Mouse (Mus musculus): ENCODE results near the gene Msn. TPM values are rescaled to one million over a fixed set of nuclear protein-coding genes. Genes with fewer than 3 reads are reported as not detected.

The Msn gene
- polyA plus RNA-seq, 1 experiment from 2014 or later: 39.5 TPM

DNA sequence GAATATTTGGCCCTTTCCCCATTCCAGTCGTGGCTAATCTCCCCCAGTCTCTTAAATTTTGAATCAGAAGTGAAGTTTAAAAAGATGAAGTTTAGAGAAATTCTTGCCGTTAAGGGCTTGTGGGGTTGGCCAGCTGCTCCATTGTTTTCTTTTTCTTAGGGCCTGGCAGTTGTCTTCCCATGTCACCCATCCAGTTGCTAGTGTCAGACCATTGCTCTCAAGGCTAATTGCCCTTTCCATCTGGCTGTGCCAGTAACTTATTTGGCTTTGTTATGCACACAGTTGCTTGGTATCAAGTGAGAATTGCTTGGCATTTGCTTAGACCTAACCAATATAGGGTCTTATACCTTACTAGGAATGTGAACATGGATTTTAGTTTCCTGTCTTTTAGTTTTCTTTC lies 24.2 kb downstream of the Msn start:
- no peaks in the 10 kb centered on the region for H3K9me3 ChIP-seq (replicated peaks)
- H3K27me3 ChIP-seq (replicated peaks): no peaks in the 10 kb centered on the region
- no peak overlapping the region for H3K27ac ChIP-seq (replicated peaks)
- no peaks in the 10 kb centered on the region for H3K4me1 ChIP-seq
- no peak for ATAC-seq (ENCODE audit: low FRiP score)
- no peak overlapping the region for H3K9ac ChIP-seq (replicated peaks)
- no peak overlapping the region for H3K4me3 ChIP-seq (replicated peaks)
- no peak overlapping the region for H3K4me2 ChIP-seq
- H3K36me3 ChIP-seq: no peaks in the 10 kb centered on the region
- WGBS: 79% methylated on average over 2 of the region's 2 CpGs

DNA sequence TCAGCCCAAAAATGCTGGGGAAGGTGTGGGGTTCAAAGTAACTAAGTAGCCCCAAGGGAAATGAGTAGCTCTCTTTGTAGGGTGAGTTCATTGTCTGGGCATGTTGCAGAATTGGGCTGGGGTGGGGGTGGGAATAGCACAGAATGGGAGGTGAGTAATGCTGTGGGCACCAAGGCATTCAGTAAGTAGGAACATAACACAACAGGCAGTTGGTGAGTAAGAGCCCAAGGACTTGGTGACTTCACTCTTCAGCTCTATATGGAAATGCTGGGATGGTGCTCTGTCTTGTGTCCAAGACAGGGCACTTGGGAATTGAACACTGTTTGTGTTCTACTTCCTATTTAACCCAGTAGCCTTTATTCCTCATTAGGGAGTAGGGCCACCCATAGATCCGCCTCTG lies 26.1 kb downstream of the Msn start:
- Histone ChIP-seq H3K36me3 (no peaks in the 10 kb centered on the region), H3K27me3 (replicated peaks) (no peaks in the 10 kb centered on the region), H3K4me3 (replicated peaks) (no peak overlapping the region), H3K4me1 (no peaks in the 10 kb centered on the region), H3K27ac (replicated peaks) (no peak overlapping the region), H3K9ac (replicated peaks) (no peak overlapping the region), H3K4me2 (no peak overlapping the region), H3K9me3 (replicated peaks) (no peaks in the 10 kb centered on the region)
- ATAC-seq (ENCODE audit: low FRiP score): no peak
- 92% methylated on average over 1 of the region's 1 CpGs for WGBS

GRCm38 (mm10) chrX:96126803-96127202 lies 31.0 kb downstream of the Msn start:
- no peak overlapping the region for H3K4me3 ChIP-seq (replicated peaks)
- H3K4me2 ChIP-seq: no peak overlapping the region
- no peaks in the 10 kb centered on the region for H3K4me1 ChIP-seq
- no peak overlapping the region for H3K9ac ChIP-seq (replicated peaks)
- WGBS: 82% methylated on average over 3 of the region's 3 CpGs
- no peak for ATAC-seq (ENCODE audit: low FRiP score)
- H3K27me3 ChIP-seq (replicated peaks): no peaks in the 10 kb centered on the region
- H3K27ac ChIP-seq (replicated peaks): no peak overlapping the region
- H3K36me3 ChIP-seq: no peaks in the 10 kb centered on the region
- no peaks in the 10 kb centered on the region for H3K9me3 ChIP-seq (replicated peaks)

DNA sequence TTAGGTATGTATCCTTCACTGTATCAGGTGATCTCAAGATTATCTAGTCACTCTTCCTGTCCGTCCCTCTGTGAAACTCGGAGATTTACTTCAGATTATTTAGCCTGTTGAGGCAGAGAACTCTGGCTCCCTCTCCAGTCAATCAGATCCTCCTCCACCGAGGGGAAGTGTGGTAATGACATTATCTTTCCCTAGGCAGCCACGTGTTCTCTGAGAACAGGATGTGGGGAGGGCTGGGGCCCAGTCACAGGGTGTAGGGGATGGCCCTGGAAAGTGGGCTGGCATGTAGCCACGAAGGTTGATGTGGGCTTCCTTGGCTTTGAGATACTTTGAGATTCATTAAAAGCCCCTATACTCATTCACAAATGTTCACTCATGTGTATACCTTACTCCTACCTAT lies 34.3 kb downstream of the Msn start:
- H3K4me2 ChIP-seq: no peak overlapping the region
- H3K4me3 ChIP-seq (replicated peaks): no peak overlapping the region
- H3K4me1 ChIP-seq: no peaks in the 10 kb centered on the region
- H3K36me3 ChIP-seq: no peaks in the 10 kb centered on the region
- no peaks in the 10 kb centered on the region for H3K27me3 ChIP-seq (replicated peaks)
- ATAC-seq (ENCODE audit: low FRiP score): no peak
- H3K9ac ChIP-seq (replicated peaks): no peak overlapping the region
- H3K9me3 ChIP-seq (replicated peaks): no peaks in the 10 kb centered on the region
- H3K27ac ChIP-seq (replicated peaks): no peak overlapping the region
- 57% methylated on average over 5 of the region's 5 CpGs for WGBS

DNA sequence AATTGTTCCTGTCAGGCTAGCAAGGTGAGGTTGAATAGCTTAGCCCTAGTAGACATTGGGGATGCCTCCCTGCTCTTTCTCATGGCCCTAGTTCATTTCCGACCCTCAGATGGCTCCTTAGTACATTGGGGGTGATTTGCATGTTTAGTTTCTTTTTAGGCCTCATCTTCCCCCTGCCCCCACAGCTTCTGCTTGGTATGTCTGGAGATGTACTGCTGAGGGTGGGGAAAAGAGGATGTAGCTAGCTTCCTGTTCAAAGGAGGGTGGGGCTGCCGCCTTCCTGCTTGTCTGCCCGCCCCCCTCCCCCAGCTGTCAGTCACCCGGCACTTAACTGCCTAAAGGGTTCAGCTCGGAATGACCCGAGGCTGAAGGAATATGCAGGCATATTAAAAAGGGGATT lies 34.8 kb downstream of the Msn start:
- Histone ChIP-seq H3K36me3 (no peaks in the 10 kb centered on the region), H3K4me1 (no peaks in the 10 kb centered on the region), H3K4me2 (no peak overlapping the region), H3K27me3 (replicated peaks) (no peaks in the 10 kb centered on the region), H3K9ac (replicated peaks) (no peak overlapping the region), H3K4me3 (replicated peaks) (no peak overlapping the region), H3K27ac (replicated peaks) (no peak overlapping the region), H3K9me3 (replicated peaks) (no peaks in the 10 kb centered on the region)
- WGBS: 69% methylated on average over 6 of the region's 6 CpGs
- ATAC-seq (ENCODE audit: low FRiP score): no peak

- Histone ChIP-seq H3K9me3 (replicated peaks) (no peaks in the 10 kb centered on the region), H3K36me3 (no peaks in the 10 kb centered on the region), H3K4me1 (no peaks in the 10 kb centered on the region), H3K27me3 (replicated peaks) (no peaks in the 10 kb centered on the region), H3K4me3 (replicated peaks) (no peak overlapping the region), H3K9ac (replicated peaks) (no peak overlapping the region), H3K27ac (replicated peaks) (no peak overlapping the region), H3K4me2 (no peak overlapping the region)
- ATAC-seq (ENCODE audit: low FRiP score): no peak
- 72% methylated on average over 2 of the region's 2 CpGs for WGBS
Measured at GRCm38 (mm10) chrX:96133260-96133659, 37.4 kb downstream of the Msn start.

GRCm38 (mm10) chrX:96134243-96134661 lies 38.4 kb downstream of the Msn start:
- no peak overlapping the region for H3K4me2 ChIP-seq
- H3K4me3 ChIP-seq (replicated peaks): no peak overlapping the region
- no peaks in the 10 kb centered on the region for H3K36me3 ChIP-seq
- no peaks in the 10 kb centered on the region for H3K9me3 ChIP-seq (replicated peaks)
- H3K27me3 ChIP-seq (replicated peaks): no peaks in the 10 kb centered on the region
- H3K27ac ChIP-seq (replicated peaks): no peak overlapping the region
- 80% methylated on average over 5 of the region's 5 CpGs for WGBS
- no peak overlapping the region for H3K9ac ChIP-seq (replicated peaks)
- no peaks in the 10 kb centered on the region for H3K4me1 ChIP-seq
- no peak for ATAC-seq (ENCODE audit: low FRiP score)

DNA sequence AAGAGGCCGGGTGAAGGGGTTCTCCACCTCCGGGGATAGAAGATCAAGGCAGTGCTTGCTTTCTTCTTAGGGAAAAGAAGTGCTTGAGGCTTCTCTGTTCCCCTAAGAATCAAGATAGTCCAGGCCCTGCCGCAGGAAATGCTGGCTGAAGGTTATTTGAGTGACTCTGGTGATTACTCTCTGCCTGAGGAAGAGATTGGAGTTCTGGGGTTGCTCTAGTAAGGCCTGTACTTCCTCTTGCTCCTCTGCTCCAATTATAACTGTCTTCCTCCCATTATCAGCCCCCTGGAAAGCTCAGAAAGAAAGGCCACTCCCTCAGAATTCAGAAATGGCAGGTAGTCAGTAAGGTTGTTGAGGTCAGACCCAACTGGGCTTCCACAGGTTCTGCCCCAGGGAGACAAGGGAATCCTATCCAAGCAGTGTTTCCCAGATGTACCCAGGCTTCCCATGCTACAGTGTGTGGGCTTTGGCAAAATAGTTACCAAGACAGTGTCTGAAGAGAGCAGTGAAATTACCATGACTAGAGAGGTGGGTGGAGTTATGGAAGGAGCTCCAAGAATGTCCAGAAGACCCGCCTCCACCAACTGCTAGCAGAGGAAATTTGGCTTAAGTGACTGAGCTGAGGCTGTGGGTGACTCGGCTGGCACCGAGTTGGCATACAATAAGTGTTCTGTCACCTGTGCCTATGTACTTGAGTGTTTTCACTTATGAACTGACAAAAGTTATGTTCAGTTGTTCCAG lies 39.2 kb downstream of the Msn start:
- 73% methylated on average over 6 of the region's 6 CpGs for WGBS
- Histone ChIP-seq H3K27me3 (replicated peaks) (no peaks in the 10 kb centered on the region), H3K9me3 (replicated peaks) (no peaks in the 10 kb centered on the region), H3K27ac (replicated peaks) (no peak overlapping the region), H3K4me3 (replicated peaks) (no peak overlapping the region), H3K4me1 (no peaks in the 10 kb centered on the region), H3K9ac (replicated peaks) (no peak overlapping the region), H3K4me2 (no peak overlapping the region), H3K36me3 (no peaks in the 10 kb centered on the region)
- no peak for ATAC-seq (ENCODE audit: low FRiP score)

DNA sequence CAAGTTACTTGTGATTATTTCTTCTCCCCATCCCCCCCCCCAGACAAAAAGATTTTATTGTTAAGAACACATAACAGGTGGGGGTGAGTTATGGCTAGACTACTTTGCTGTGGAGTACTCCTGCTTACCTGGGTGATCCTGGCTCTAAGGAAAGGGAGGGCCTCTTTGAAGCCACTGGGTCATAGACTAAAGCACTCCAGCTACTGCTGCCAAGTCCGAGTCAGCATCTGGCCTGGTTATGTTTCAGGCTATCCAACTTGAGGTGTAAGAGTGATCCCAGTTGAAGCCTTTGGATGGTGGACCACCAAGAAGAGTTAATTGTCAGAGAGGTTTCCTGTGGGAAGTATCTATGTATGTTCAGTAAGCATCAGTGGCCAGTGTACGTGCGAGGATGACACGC lies 39.7 kb downstream of the Msn start:
- Histone ChIP-seq H3K4me3 (replicated peaks) (no peak overlapping the region), H3K4me2 (no peak overlapping the region), H3K27me3 (replicated peaks) (no peaks in the 10 kb centered on the region), H3K4me1 (no peaks in the 10 kb centered on the region), H3K36me3 (no peaks in the 10 kb centered on the region), H3K9ac (replicated peaks) (no peak overlapping the region), H3K9me3 (replicated peaks) (no peaks in the 10 kb centered on the region), H3K27ac (replicated peaks) (no peak overlapping the region)
- ATAC-seq (ENCODE audit: low FRiP score): no peak
- 96% methylated on average over 4 of the region's 4 CpGs for WGBS

DNA sequence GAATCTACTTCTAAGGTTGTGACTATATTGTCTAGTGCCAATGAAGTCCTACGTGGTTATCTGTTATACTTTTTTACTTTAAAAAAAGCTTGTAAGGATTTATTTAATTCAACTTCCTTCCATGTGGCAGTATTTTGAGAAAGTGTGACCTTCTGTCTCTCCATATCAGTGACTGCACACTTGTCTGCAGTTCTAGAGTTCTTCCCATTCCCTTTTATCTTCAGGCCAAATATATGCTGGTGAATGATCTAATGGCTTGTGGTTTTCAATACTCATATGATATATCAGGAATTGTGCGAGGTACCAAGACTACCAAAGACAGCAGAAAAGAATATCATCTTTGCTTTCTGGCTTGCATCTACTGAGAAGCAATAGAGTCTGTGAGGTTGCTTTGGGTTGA lies 43.4 kb downstream of the Msn start:
- Histone ChIP-seq H3K4me1 (no peaks in the 10 kb centered on the region), H3K4me3 (replicated peaks) (no peak overlapping the region), H3K9ac (replicated peaks) (no peak overlapping the region), H3K27me3 (replicated peaks) (no peaks in the 10 kb centered on the region), H3K27ac (replicated peaks) (no peak overlapping the region), H3K36me3 (no peaks in the 10 kb centered on the region), H3K9me3 (replicated peaks) (no peaks in the 10 kb centered on the region), H3K4me2 (no peak overlapping the region)
- ATAC-seq (ENCODE audit: low FRiP score): no peak
- WGBS: 94% methylated on average over 2 of the region's 2 CpGs

DNA sequence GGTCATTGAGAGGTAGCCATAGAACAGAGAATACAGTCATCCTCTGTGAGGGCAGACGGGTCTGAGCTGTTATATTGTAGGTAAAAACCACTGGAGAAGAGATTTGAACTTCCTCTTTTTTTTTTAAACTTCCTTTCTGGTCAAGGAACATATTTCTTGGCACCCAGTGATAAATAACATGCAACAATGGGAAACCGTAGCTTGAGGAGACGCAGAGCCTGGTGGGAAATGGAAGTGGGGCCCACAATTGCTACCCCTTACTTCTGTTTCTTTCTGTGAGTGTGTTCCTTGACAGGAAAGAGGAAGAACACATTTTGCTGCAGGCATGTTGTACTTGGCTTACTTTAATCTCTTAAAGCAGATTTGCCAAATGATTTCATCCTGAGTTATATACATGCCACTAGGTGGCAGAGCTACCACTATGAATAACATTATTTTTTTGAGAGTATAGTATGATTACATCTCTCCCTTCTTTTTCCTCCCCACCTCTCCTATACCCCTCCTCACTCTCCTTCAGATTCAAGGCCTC lies 49.2 kb downstream of the Msn start:
- H3K4me3 ChIP-seq (replicated peaks): no peak overlapping the region
- no peaks in the 10 kb centered on the region for H3K27me3 ChIP-seq (replicated peaks)
- no peak overlapping the region for H3K4me2 ChIP-seq
- no peak for ATAC-seq (ENCODE audit: low FRiP score)
- H3K27ac ChIP-seq (replicated peaks): no peak overlapping the region
- H3K9ac ChIP-seq (replicated peaks): no peak overlapping the region
- no peaks in the 10 kb centered on the region for H3K36me3 ChIP-seq
- H3K4me1 ChIP-seq: no peaks in the 10 kb centered on the region
- H3K9me3 ChIP-seq (replicated peaks): no peaks in the 10 kb centered on the region
- 74% methylated on average over 3 of the region's 3 CpGs for WGBS

DNA sequence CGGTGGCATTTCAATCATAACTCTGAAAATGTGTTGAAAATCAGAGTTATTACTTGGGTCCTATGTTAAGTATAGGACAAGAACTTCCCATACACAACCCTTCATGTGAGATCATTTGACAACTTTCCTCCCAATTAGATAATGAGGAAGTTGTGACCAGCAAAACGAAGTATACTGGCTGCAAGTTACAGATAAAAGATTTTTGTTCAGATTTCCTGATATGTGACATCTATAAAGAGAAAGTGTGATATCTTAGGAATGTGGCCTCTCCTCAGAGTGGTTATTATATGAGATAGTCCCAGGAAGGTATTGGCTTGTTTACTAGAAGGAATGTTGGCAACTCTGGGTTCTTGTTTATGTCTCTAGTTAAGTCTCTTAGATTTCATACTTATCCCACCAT lies 52.4 kb downstream of the Msn start:
- no peak for ATAC-seq (ENCODE audit: low FRiP score)
- Histone ChIP-seq H3K36me3 (no peaks in the 10 kb centered on the region), H3K27ac (replicated peaks) (no peak overlapping the region), H3K4me2 (no peak overlapping the region), H3K4me3 (replicated peaks) (no peak overlapping the region), H3K27me3 (replicated peaks) (no peaks in the 10 kb centered on the region), H3K4me1 (no peaks in the 10 kb centered on the region), H3K9ac (replicated peaks) (no peak overlapping the region), H3K9me3 (replicated peaks) (no peaks in the 10 kb centered on the region)
- 80% methylated on average over 2 of the region's 2 CpGs for WGBS

Data from neural tube, embryonic 15.5 days (tissue).